Mouse (Mus musculus) megakaryocyte, embryonic 14.5 days (primary cell): ENCODE measurements around the gene Cfap299.

Source experiments
- FLI1 ChIP-seq: IDR thresholded peaks from 2 replicates; pipeline ENCODE4 v1.6.1; 2012; ENCODE audit warnings: low read length, inconsistent platforms, mixed read lengths
- GATA1 ChIP-seq: IDR thresholded peaks from 3 replicates; pipeline ENCODE4 v1.6.1; 2012; ENCODE audit warnings: mixed read lengths, low read length, inconsistent platforms, borderline replicate concordance

DNA sequence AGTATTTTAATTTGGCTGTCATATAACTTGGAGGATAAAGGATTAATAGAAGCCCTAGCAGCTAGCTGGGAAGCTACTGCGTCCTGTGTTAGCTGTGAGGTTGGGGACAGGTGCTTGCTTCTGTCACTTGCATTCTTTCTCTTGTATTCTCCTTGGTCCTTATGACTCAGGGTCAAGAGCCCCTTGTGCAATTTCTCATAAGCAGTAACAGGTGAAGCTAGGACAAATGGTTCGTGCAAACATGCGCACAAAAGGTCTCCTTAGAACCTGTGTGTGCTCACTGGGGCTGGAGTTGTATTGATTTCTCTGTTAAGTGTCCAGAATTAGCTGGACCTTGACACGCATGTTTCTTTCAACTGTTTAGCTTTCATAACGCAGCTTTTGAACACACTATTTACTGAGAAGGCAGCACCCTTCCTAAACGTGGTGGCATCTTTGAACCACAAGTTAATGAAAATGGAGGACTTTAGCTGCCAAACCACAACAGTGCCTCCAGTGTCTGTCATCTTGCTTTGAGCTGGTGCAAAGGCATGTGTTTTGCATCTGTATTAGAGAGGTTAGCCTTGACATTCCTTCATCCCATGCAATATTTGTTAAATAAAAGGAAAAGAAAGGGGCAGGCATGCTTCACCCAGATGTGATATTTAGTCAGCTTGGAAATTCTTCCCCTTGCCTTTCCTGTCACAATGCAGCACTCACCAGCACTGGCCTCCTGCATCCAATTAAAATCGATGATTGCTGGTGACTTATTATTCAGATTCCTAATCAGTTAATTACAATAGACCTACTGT is 223.9 kb downstream of the Cfap299 start:
- TF ChIP-seq GATA1: no peak
- TF ChIP-seq FLI1: no peak
